Mouse (Mus musculus) liver, adult 2 months (tissue): ENCODE data around the gene Gm20388. TPM values are rescaled to one million over a fixed set of nuclear protein-coding genes. Genes with fewer than 3 reads are reported as not detected.

Source experiments
- DNase-seq: peaks from one replicate; pipeline ENCODE4 v3.0.0-alpha.2; 2011; ENCODE audit warnings: low read depth, low spot score; ENCODE audit errors: extremely low read depth
- H3K27ac ChIP-seq: fragments of 200-500 bp; replicated peaks from 2 replicates; pipeline ENCODE4 v1.5.1; 2012; ENCODE audit warnings: low read depth, mild to moderate bottlenecking, control low read depth, inconsistent platforms, low read length; ENCODE audit not compliant: insufficient read depth
- H3K27me3 ChIP-seq: fragments of 200-500 bp; 2 replicates; pipeline ENCODE4 v1.6.1; 2012; ENCODE audit warnings: mild to moderate bottlenecking, moderate library complexity, low read length, inconsistent platforms; ENCODE audit not compliant: control insufficient read depth, insufficient read depth
- H3K36me3 ChIP-seq: fragments of 200-500 bp; 2 replicates; pipeline ENCODE4 v1.6.1; 2012; ENCODE audit warnings: low read length, inconsistent platforms; ENCODE audit not compliant: control insufficient read depth, insufficient read depth
- H3K4me1 ChIP-seq: fragments of 200-500 bp; 2 replicates; pipeline ENCODE4 v1.6.1; 2011; ENCODE audit warnings: low read length; ENCODE audit not compliant: control insufficient read depth, insufficient read depth
- H3K4me3 ChIP-seq: fragments of 200-500 bp; 2 replicates; pipeline ENCODE4 v1.5.1; 2011; ENCODE audit warnings: low read depth, mild to moderate bottlenecking, control low read depth, low read length, moderate library complexity; ENCODE audit not compliant: insufficient read depth
- H3K79me2 ChIP-seq: fragments of 200-500 bp; 2 replicates; pipeline ENCODE4 v1.6.1; 2012; ENCODE audit warnings: inconsistent platforms, mild to moderate bottlenecking, low read length, moderate library complexity; ENCODE audit not compliant: control insufficient read depth, insufficient read depth
- H3K9ac ChIP-seq: fragments of 200-500 bp; 2 replicates; pipeline ENCODE4 v1.6.1; 2012; ENCODE audit warnings: low read depth, mild to moderate bottlenecking, control low read depth, inconsistent platforms, low read length
- CTCF ChIP-seq: fragments of 200-500 bp; IDR thresholded peaks from 2 replicates; pipeline ENCODE4 v1.5.1; 2011; ENCODE audit warnings: low read depth, low read length, control low read depth
- POLR2A ChIP-seq: fragments of 200-500 bp; IDR thresholded peaks from 2 replicates; pipeline ENCODE4 v1.6.1; 2011; ENCODE audit warnings: low read length, control low read depth; ENCODE audit not compliant: insufficient read depth; ENCODE audit errors: extremely low read depth
- WGBS: fragments of 180-500 bp; shearing (Covaris S2); methylation state at CpG from one replicate; pipeline ENCODE4 v1.1.7; 2018; 5-methylcytosine and 5-hydroxymethylcytosine counted together
- polyA plus RNA-seq: library from polyadenylated mRNA; depleted of rRNA; stranded (reverse); fragments of >200 nt; gene quantifications from 2 replicates; pipeline ENCODE4 v1.2.3, GENCODE M21; 2012
- total RNA-seq: library from RNA; depleted of rRNA; stranded (reverse); fragments of >200 nt; gene quantifications from 2 replicates; pipeline ENCODE4 v1.2.3, GENCODE M21; 2014

The Gm20388 gene
- total and polyA plus RNA-seq, 2 experiments = 6.4 to 19.9 TPM

GRCm38 (mm10) chr8:124345098-124345497 lies 4434.5 kb downstream of the Gm20388 start:
- Histone ChIP-seq H3K27ac (peak overlapping the region; percentile 30; the same call in 1 of the 2 replicates), H3K4me3 (no peak overlapping the region), H3K79me2 (no peaks in the 10 kb centered on the region), H3K36me3 (no peaks in the 10 kb centered on the region), H3K9ac (no peak overlapping the region), H3K27me3 (no peaks in the 10 kb centered on the region), H3K4me1 (peaks cover 12% of the 10 kb centered on the region)
- TF ChIP-seq POLR2A = no peak
- TF ChIP-seq CTCF = no peak
- DNase-seq = peak; percentile 90
- WGBS = 37% methylated on average over 10 of the region's 10 CpGs

GRCm38 (mm10) chr8:124346852-124347523 lies 4436.3 kb downstream of the Gm20388 start:
- no peak overlapping the region for H3K27ac ChIP-seq
- WGBS = 44% methylated on average over 19 of the region's 19 CpGs
- H3K4me1 ChIP-seq = peaks cover 12% of the 10 kb centered on the region
- no peaks in the 10 kb centered on the region for H3K79me2 ChIP-seq
- TF ChIP-seq POLR2A (no peak), CTCF (peak; percentile 95)
- no peaks in the 10 kb centered on the region for H3K27me3 ChIP-seq
- H3K9ac ChIP-seq = no peak overlapping the region
- H3K36me3 ChIP-seq = no peaks in the 10 kb centered on the region
- DNase-seq = peak; percentile 25
- no peak overlapping the region for H3K4me3 ChIP-seq

GRCm38 (mm10) chr8:124348087-124348486 lies 4437.4 kb downstream of the Gm20388 start:
- Histone ChIP-seq H3K4me3 (no peak overlapping the region), H3K36me3 (no peaks in the 10 kb centered on the region), H3K27me3 (no peaks in the 10 kb centered on the region), H3K27ac (no peak overlapping the region), H3K9ac (no peak overlapping the region), H3K4me1 (peaks cover 12% of the 10 kb centered on the region), H3K79me2 (no peaks in the 10 kb centered on the region)
- TF ChIP-seq CTCF (no peak), POLR2A (no peak)
- no peak for DNase-seq
- 40% methylated on average over 1 of the region's 1 CpGs for WGBS

- Histone ChIP-seq H3K4me3 (no peak overlapping the region), H3K27ac (no peak overlapping the region), H3K9ac (no peak overlapping the region), H3K27me3 (no peaks in the 10 kb centered on the region), H3K79me2 (no peaks in the 10 kb centered on the region), H3K36me3 (no peaks in the 10 kb centered on the region), H3K4me1 (peaks cover 7% of the 10 kb centered on the region)
- 38% methylated on average over 7 of the region's 7 CpGs for WGBS
- DNase-seq = peak; percentile 24
- TF ChIP-seq CTCF (peak; percentile 97), POLR2A (no peak)
Observed at GRCm38 (mm10) chr8:124349663-124350062, 4439.0 kb downstream of the Gm20388 start.

GRCm38 (mm10) chr8:124351636-124352035 lies 4441.0 kb downstream of the Gm20388 start:
- H3K27me3 ChIP-seq = no peaks in the 10 kb centered on the region
- 76% methylated on average over 5 of the region's 5 CpGs for WGBS
- TF ChIP-seq CTCF = no peak
- TF ChIP-seq POLR2A = no peak

GRCm38 (mm10) chr8:124360911-124361310 lies 4450.3 kb downstream of the Gm20388 start:
- TF ChIP-seq CTCF (no peak), POLR2A (no peak)
- WGBS = 57% methylated on average over 3 of the region's 3 CpGs
- no peaks in the 10 kb centered on the region for H3K27me3 ChIP-seq

More at GRCm38 (mm10) chr8:124351636-124352035, 4441.0 kb downstream of the Gm20388 start:
- Histone ChIP-seq H3K79me2 (no peaks in the 10 kb centered on the region), H3K4me1 (peaks cover 3% of the 10 kb centered on the region; the same call in 1 of the 2 replicates), H3K4me3 (no peak overlapping the region), H3K9ac (no peak overlapping the region), H3K36me3 (no peaks in the 10 kb centered on the region), H3K27ac (no peak overlapping the region)
- DNase-seq = no peak

More at GRCm38 (mm10) chr8:124360911-124361310, 4450.3 kb downstream of the Gm20388 start:
- no peaks in the 10 kb centered on the region for H3K36me3 ChIP-seq
- no peak overlapping the region for H3K4me3 ChIP-seq
- H3K27ac ChIP-seq = no peak overlapping the region
- DNase-seq = no peak
- H3K4me1 ChIP-seq = no peaks in the 10 kb centered on the region
- H3K9ac ChIP-seq = no peak overlapping the region
- no peaks in the 10 kb centered on the region for H3K79me2 ChIP-seq
